In genomic region chrX:102478965-102479364, GRCm38 (mm10) we compare ENCODE assay signal across 9 mouse cellular contexts. TPM values are rescaled to one million over a fixed set of nuclear protein-coding genes. Genes with fewer than 3 reads are reported as not detected.
DNase-seq lines count a peak whose midpoint lies in the region.
"Had no signal": no experiment of that assay in that cellular context is flagged by ENCODE, and none has a peak within 500 bp of the region (broad histone marks: within the 10 kb centered on the region; RNA-seq: fewer than 3 reads in every experiment).

No protein-coding gene starts in this region.

- no peaks in the 10 kb centered on the region for H3K4me1 ChIP-seq in heart, embryonic 10.5 days
- H3K4me1 ChIP-seq: embryonic facial prominence, embryonic 13.5 days had no signal

- no peak overlapping the region for H3K4me3 ChIP-seq in heart, embryonic 10.5 days
- H3K4me3 ChIP-seq: embryonic facial prominence, embryonic 13.5 days had no signal

- H3K9me3 ChIP-seq in heart, embryonic 10.5 days = no peaks in the 10 kb centered on the region
- H3K9me3 ChIP-seq: embryonic facial prominence, embryonic 13.5 days had no signal

- H3K27ac ChIP-seq in heart, embryonic 10.5 days = no peak overlapping the region
- H3K27ac ChIP-seq: embryonic facial prominence, embryonic 13.5 days had no signal

- intact Hi-C loops in gastrocnemius, postnatal 36 days (cut with DNase I) = loop anchor here (5.0 kb wide), 1 partner anchor 262 kb away; no protein-coding TSS in a partner anchor

- 30% methylated on average over 4 of the region's 4 CpGs for WGBS in heart, embryonic 10.5 days

- H3K36me3 ChIP-seq in heart, embryonic 10.5 days = no peaks in the 10 kb centered on the region

- no peaks in the 10 kb centered on the region; the same call in 1 of the 2 replicates for H3K27me3 ChIP-seq in heart, embryonic 10.5 days (ENCODE audit: insufficient read depth, poor library complexity, severe bottlenecking)

- DNase-seq in heart, postnatal 4 days = peak; percentile 17
- no peak for DNase-seq in heart, embryonic 10.5 days (ENCODE audit: low spot score)
- peak; percentile 13 for DNase-seq in thymus, postnatal 14 days
- DNase-seq in thymus, adult 18-20 months = no peak
- peak; percentile 50 to 73 for DNase-seq in cerebellum, postnatal 10 days
- DNase-seq in lung, postnatal 10 days = peak; percentile 38
- DNase-seq in gastrocnemius, postnatal 36 days = no peak
- no peak for DNase-seq in urinary bladder, adult 2 months (ENCODE audit: low spot score)

RNA-seq across cellular contexts. Expression of gene Hdac8, which starts 26.2 kb away (rescaled TPM):
- 1 to 10 TPM; 4.9 to 5.7 TPM for total RNA-seq in heart, postnatal 4 days (2021)
- polyA plus RNA-seq in heart, embryonic 10.5 days (2016; fragmentation: Nextera tagmentation; extraction: Ambion mirVana) = 4.8 and 6.2 TPM in 2 replicates
- total RNA-seq in gastrocnemius, postnatal 36 days (2021) = 1 to 10 TPM; 2.9 to 4.0 TPM
- polyA plus RNA-seq in urinary bladder, adult 2 months (2012; rRNA removed) = 14.0 and 15.6 TPM in 2 replicates

Comparison
In these comparisons a context has a peak if more than half of its experiments do, and no peak if none do; other contexts are left out.
1. DNase-seq: peak in heart, postnatal 4 days (single experiment), thymus, postnatal 14 days (single experiment), cerebellum, postnatal 10 days (2 of 2) and lung, postnatal 10 days (single experiment); none in heart, embryonic 10.5 days (single experiment), thymus, adult 18-20 months (0 of 2), gastrocnemius, postnatal 36 days (0 of 2) and urinary bladder, adult 2 months (single experiment).